Mouse (Mus musculus) liver, adult (tissue): ENCODE measurements around the gene Cyp2d10.
A peak's percentile ranks its signal among the peaks of the same experiment; 100 is the strongest.

Experiments
- GATA4 ChIP-seq: IDR thresholded peaks from 2 replicates; pipeline ENCODE4 v1.6.1; 2014; ENCODE audit warnings: mild to moderate bottlenecking, low read length; ENCODE audit not compliant: insufficient replicate concordance

Gene Cyp2d10

GRCm38 (mm10) chr15:82362234-82362633 is 44.8 kb downstream of the Cyp2d10 start:
- TF ChIP-seq GATA4: peak; percentile 84; the same call in 1 of the 2 replicates

- TF ChIP-seq GATA4: peak; percentile 88; the same call in 1 of the 2 replicates
These were observed 45.5 kb downstream of the Cyp2d10 start for GRCm38 (mm10) chr15:82361459-82362018.

DNA sequence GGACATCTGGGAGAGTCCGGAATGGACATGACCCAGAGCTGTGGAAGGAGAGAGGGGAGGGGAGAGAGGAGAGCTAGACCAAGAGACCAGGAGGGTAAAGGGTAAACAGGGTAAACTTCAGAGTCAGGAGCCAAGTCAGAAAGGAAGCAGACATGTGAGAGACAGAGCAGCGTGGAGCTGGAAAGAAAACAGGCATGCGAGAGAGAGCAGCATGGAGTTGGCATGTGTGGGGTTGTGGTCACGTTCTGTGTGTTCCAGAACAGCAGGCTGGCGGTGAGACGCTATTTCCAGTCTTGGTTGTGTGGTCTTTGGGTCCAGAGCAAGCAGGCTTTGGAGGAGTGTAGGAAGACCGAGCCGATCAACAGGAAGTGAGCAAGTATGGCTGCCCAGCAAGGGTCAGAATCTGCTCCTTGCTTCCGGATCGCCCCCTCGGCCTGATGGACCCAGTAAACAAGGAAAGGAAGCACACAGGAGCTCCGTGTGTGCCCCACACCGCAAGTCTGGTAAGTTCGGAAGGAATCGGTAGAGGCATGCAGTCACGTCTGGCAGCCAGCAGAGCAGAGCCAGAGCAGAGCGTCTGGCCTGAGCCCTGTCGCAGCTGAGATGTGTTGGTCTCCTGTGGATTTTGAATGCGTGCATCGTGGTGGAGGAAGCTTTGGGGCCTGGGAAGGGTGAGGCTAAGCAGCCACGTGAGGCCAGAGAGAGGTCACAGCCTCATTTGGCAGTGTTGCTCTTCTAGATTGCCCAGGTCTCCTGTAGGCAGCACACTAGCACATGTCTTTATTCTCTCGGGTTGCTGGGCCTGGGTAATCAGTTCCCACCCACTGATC is 48.3 kb downstream of the Cyp2d10 start:
- no peak; the same call in 1 of the 2 replicates for TF ChIP-seq GATA4

- peak; percentile 79; the same call in 1 of the 2 replicates for TF ChIP-seq GATA4
These were observed 52.7 kb downstream of the Cyp2d10 start, which contains the start of gene Ndufa6 for GRCm38 (mm10) chr15:82354126-82354945. TSS of gene Ndufa6 (minus strand) at chr15:82354322.

DNA sequence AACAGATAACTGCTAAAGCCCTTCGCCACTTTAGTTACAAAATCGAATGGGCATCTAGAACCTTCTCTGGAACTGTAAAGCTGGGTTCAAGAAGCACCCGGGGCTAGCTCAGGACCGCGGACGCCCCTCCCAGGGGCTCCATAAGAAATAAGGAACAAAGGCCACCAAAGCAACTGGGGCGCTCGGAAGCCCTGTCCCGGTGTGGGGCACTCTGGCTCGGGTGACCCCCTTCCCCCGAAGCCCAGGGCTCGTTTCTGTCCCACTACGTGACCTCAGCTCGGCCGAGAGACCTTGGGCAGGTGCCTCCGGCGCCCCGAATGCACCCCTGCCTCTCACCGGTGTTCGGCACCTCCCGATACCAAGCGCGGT is 53.3 kb downstream of the Cyp2d10 start:
- no peak for TF ChIP-seq GATA4

DNA sequence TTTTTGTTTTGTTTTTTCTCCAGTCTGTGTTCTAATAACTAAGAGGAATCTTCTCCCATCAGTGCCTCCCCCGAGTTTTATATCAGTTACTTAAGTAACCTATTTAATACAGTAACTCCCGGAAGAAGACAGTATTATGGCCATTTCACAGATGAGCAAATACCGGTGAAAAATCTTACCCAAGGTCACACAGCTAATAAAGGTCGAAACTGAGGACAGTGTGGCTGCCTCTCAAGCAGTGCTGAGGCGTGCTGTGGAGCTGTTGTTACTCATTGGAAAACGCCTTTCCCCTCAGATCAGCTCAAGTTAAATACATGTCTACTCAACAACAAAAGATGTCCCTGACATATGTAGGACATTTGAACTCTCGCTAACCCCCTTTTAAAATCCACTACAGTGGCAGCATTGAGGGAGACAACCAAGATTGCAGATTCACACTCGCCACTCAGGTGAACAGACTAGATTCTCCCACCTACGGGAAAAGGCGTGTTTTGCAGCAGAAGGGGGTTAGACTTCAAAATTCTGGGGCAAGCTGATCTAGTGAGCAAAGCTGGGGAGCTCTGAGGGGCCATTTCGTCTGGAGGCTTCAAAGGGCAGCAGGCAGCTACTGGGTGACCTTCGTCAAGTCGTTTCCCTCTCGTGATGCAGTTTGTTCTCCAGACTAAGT is 53.8 kb downstream of the Cyp2d10 start:
- no peak for TF ChIP-seq GATA4
